Mouse (Mus musculus) embryonic facial prominence, embryonic 14.5 days (tissue): ENCODE data around the gene Gm3880. TPM values are rescaled to one million over a fixed set of nuclear protein-coding genes. Genes with fewer than 3 reads are reported as not detected.

Source experiments
- ATAC-seq: fragments of 200-750 bp; cut with Nextera tagmentation; 2 replicates; pipeline ENCODE4 v1.8.0; 2017; ENCODE audit warnings: low read depth, moderate number of reproducible peaks, moderate TSS enrichment
- DNase-seq: peaks from one replicate; pipeline ENCODE4 v3.0.0-alpha.2; 2015; ENCODE audit warnings: low spot score
- H3K27ac ChIP-seq: fragments of 300-500 bp; sonication (generic); replicated peaks from 2 replicates; pipeline ENCODE4 v1.5.1; 2014; ENCODE audit warnings: low read depth, mild to moderate bottlenecking, low read length, moderate library complexity
- H3K27me3 ChIP-seq: fragments of 300-500 bp; sonication (generic); replicated peaks from 2 replicates; pipeline ENCODE4 v1.6.1; 2014; ENCODE audit warnings: low read length; ENCODE audit not compliant: control insufficient read depth, insufficient read depth
- H3K36me3 ChIP-seq: fragments of 300-500 bp; sonication (generic); 2 replicates; pipeline ENCODE4 v1.6.1; 2014; ENCODE audit warnings: low read length, mixed read lengths; ENCODE audit not compliant: control insufficient read depth, insufficient read depth
- H3K4me1 ChIP-seq: fragments of 300-500 bp; sonication (generic); 2 replicates; pipeline ENCODE4 v1.6.1; 2014; ENCODE audit warnings: antibody characterized with exemption, low read length; ENCODE audit not compliant: control insufficient read depth, insufficient read depth
- H3K4me2 ChIP-seq: fragments of 300-500 bp; sonication (generic); 2 replicates; pipeline ENCODE4 v1.6.1; 2014; ENCODE audit warnings: low read depth, mild to moderate bottlenecking, low read length, moderate library complexity, mixed read lengths
- H3K4me3 ChIP-seq: fragments of 300-500 bp; sonication (generic); 2 replicates; pipeline ENCODE4 v1.5.1; 2014; ENCODE audit warnings: low read depth, mild to moderate bottlenecking, low read length
- H3K9ac ChIP-seq: fragments of 300-500 bp; sonication (generic); 2 replicates; pipeline ENCODE4 v1.6.1; 2014; ENCODE audit warnings: low read depth, mild to moderate bottlenecking, low read length, moderate library complexity, mixed read lengths
- H3K9me3 ChIP-seq: fragments of 300-500 bp; sonication (generic); 2 replicates; pipeline ENCODE4 v1.6.1; 2016; ENCODE audit warnings: low read length; ENCODE audit not compliant: control insufficient read depth
- WGBS: fragments of 180-500 bp; shearing (Covaris S2); extraction: QIAGEN DNeasy Blood & Tissue Kit; methylation state at CpG from one replicate; pipeline ENCODE4 v1.1.7; 2014; 5-methylcytosine and 5-hydroxymethylcytosine counted together
- polyA plus RNA-seq: library from polyadenylated mRNA; unstranded; fragments of >200 nt; fragmentation: Nextera tagmentation; extraction: Ambion mirVana; gene quantifications from 2 replicates; pipeline ENCODE4 v1.2.1, GENCODE M21; 2014

Gm3880 gene
- polyA plus RNA-seq, 1 experiment from 2014 or later: not detected

- H3K9ac ChIP-seq: no peak overlapping the region
- 46% methylated on average over 6 of the region's 6 CpGs for WGBS
- H3K9me3 ChIP-seq: no peaks in the 10 kb centered on the region
- H3K27me3 ChIP-seq: peaks cover 16% of the 10 kb centered on the region
- H3K4me3 ChIP-seq: peak overlapping the region; percentile 54; the same call in 1 of the 2 replicates
- no peaks in the 10 kb centered on the region for H3K4me1 ChIP-seq
- no peak overlapping the region for H3K27ac ChIP-seq
- ATAC-seq (no peak), DNase-seq (no peak)
- H3K4me2 ChIP-seq: peak overlapping the region; percentile 53
- no peaks in the 10 kb centered on the region for H3K36me3 ChIP-seq
Measured at GRCm38 (mm10) chrX:102645146-102645545, 41.6 kb downstream of the Gm3880 start.

GRCm38 (mm10) chrX:102644573-102644951 is 42.2 kb downstream of the Gm3880 start:
- Histone ChIP-seq H3K36me3 (no peaks in the 10 kb centered on the region), H3K27ac (0 out of 2 replicates have a peak overlapping the region, but pooled peaks have one; percentile 11), H3K9ac (peak overlapping the region; percentile 70), H3K9me3 (no peaks in the 10 kb centered on the region), H3K4me3 (peak overlapping the region; percentile 54), H3K4me2 (peak overlapping the region; percentile 53), H3K4me1 (no peaks in the 10 kb centered on the region), H3K27me3 (peaks cover 11% of the 10 kb centered on the region)
- DNase-seq (peak; percentile 45), ATAC-seq (peak; percentile 45; the same call in 1 of the 2 replicates)
- 17% methylated on average over 7 of the region's 8 CpGs for WGBS

GRCm38 (mm10) chrX:102643823-102644572 is 42.8 kb downstream of the Gm3880 start, which contains the start of gene Phka1:
Phka1 (minus strand) TSS chrX:102644246.
- 0 out of 2 replicates have a peak within 1 kb of the TSS, but pooled peaks have one; percentile 11 for H3K27ac ChIP-seq
- H3K27me3 ChIP-seq: peaks cover 11% of the 10 kb centered on the region
- peak within 1 kb of the TSS; percentile 53 for H3K4me2 ChIP-seq
- H3K36me3 ChIP-seq: no peaks in the 10 kb centered on the region
- no peaks in the 10 kb centered on the region for H3K9me3 ChIP-seq
- 26% methylated on average over 43 of the region's 60 CpGs for WGBS
- peak within 1 kb of the TSS; percentile 54 for H3K4me3 ChIP-seq
- ATAC-seq: peak; percentile 94
- peak within 1 kb of the TSS; percentile 70 for H3K9ac ChIP-seq
- peak; percentile 75 for DNase-seq
- no peaks in the 10 kb centered on the region for H3K4me1 ChIP-seq

Other genes starting within 250 kb of the Gm3880 start
- gene Hdac8, start 181.6 kb downstream of the Gm3880 start, polyA plus RNA-seq: 3.0 and 4.2 TPM in 2 replicates
- 9.8 and 10.8 TPM in 2 replicates for gene Phka1, start 42.7 kb downstream of the Gm3880 start, polyA plus RNA-seq
- not detected in 2 replicates for gene Gm9112, start 20.7 kb upstream of the Gm3880 start, polyA plus RNA-seq
- gene Dmrtc1b, start 20.9 kb upstream of the Gm3880 start, polyA plus RNA-seq: not detected in 2 replicates
- not detected in 2 replicates for gene Dmrtc1c1, start 116.0 kb upstream of the Gm3880 start, polyA plus RNA-seq
- not detected in 2 replicates for gene Dmrtc1c2, start 167.6 kb upstream of the Gm3880 start, polyA plus RNA-seq
- not detected in 2 replicates for gene 1700031F05Rik, start 181.0 kb upstream of the Gm3880 start, polyA plus RNA-seq
- gene Dmrtc1a, start 221.7 kb upstream of the Gm3880 start, polyA plus RNA-seq: 0.86 and 0.93 TPM in 2 replicates
- not detected in 2 replicates for gene 1700011M02Rik, start 221.9 kb upstream of the Gm3880 start, polyA plus RNA-seq
- not detected in 2 replicates for gene 1700018G05Rik, start 241.4 kb upstream of the Gm3880 start, polyA plus RNA-seq